Mouse (Mus musculus): ENCODE results near the gene Btaf1. TPM values are rescaled to one million over a fixed set of nuclear protein-coding genes. Genes with fewer than 3 reads are reported as not detected.

Gene Btaf1
- total and polyA plus RNA-seq, 3 experiments, result 2.7 to 13.5 (median 12.4) TPM

DNA sequence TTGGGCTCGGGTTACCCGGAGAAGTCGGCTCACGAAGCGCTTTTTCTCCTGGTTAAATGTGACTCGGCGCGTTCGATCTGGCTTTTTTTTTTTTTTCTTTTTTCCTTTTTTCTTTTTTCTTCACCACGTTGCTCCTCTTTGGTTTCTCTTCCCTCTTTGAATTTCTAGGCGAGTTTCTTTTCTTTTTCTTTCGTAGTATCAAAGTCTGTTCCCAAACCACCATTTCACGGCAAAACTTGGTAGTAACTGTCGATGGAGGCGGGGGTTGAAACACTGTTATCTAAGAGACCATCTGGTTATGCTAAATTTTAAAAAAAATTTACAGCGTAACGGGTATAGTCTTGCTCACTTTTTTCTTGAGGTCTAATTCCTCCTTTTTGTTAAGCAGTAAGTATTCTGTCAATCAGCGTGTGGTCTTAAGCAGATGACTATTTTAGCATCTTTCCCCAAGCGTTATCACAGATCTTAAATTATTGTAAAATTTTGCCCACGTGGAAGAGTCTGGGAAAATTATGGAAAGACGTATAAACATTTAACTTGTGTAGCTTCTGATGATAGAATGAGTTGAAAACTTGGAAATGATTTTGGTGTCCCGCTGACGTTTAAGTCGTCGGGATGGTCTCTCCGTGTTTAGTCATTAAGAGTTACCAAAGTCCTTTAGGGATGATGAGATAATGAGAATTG, 816 bp downstream of the Btaf1 start:
- Histone ChIP-seq H3K4me3 (peak overlapping the region; percentile 60), H3K27ac (peak overlapping the region; percentile 97), H3K79me2 (replicated peaks; ENCODE audit: control insufficient read depth, insufficient read depth, low read length) (peaks cover 1% of the 10 kb centered on the region; the same call in 1 of the 2 replicates), H3K36me3 (ENCODE audit: control insufficient read depth, insufficient read depth, low read length) (peaks cover 8% of the 10 kb centered on the region), H3K9ac (ENCODE audit: low read depth, low read length) (peak overlapping the region; percentile 92), H3K4me1 (ENCODE audit: control insufficient read depth, insufficient read depth, low read length) (peaks cover 2% of the 10 kb centered on the region), H3K27me3 (ENCODE audit: control insufficient read depth, insufficient read depth, low read length) (no peaks in the 10 kb centered on the region)
- no peak for DNase-seq
- TF ChIP-seq EP300 (IDR thresholded peaks at IDR 0.05; ENCODE audit: insufficient read depth, low read depth, low read length) (no peak), CTCF (IDR thresholded peaks at IDR 0.05) (no peak), POLR2A (IDR thresholded peaks at IDR 0.05; ENCODE audit: insufficient read depth, low read depth, low read length) (no peak)
- intact Hi-C loops (cut with DNase I), result loop anchor here (5.0 to 10.0 kb wide), 2 partner anchors 89 to 322 kb away; no protein-coding TSS in a partner anchor
- 1% methylated on average over 26 of the region's 26 CpGs for WGBS

DNA sequence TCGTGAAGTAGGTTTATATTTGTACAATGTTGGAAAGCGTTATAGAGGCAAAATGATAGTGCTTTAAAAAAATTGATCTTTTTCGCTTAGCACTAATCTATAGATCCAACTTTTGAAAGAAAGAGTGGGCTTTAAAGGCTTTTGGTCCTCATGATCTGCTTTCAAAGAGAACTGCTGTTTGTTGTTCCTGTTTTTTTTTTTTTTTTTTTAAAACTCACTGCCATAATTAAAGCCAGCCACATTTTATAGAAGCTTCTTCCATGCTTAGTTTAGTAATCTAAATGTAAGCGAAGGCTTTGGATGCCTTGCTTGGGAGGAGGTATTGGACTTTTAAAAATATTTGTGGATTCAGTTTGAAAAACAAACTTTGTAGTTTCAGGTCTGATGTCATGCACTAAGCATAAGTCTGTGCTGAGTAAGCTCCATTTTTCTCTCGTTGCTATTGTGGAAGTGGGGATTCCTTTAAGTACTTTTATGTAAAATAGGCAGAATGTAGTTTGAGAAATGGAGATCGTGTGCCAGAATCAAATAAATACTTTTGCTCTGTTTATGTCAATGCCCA, 2.0 kb downstream of the Btaf1 start:
- Histone ChIP-seq H3K27ac (no peak overlapping the region; the same call in 1 of the 2 replicates), H3K27me3 (ENCODE audit: control insufficient read depth, insufficient read depth, low read length) (no peaks in the 10 kb centered on the region), H3K4me3 (no peak overlapping the region), H3K4me1 (ENCODE audit: control insufficient read depth, insufficient read depth, low read length) (peaks cover 2% of the 10 kb centered on the region), H3K36me3 (ENCODE audit: control insufficient read depth, insufficient read depth, low read length) (peaks cover 8% of the 10 kb centered on the region), H3K79me2 (replicated peaks; ENCODE audit: control insufficient read depth, insufficient read depth, low read length) (peaks cover 1% of the 10 kb centered on the region; the same call in 1 of the 2 replicates), H3K9ac (ENCODE audit: low read depth, low read length) (no peak overlapping the region)
- WGBS, result 70% methylated on average over 6 of the region's 6 CpGs
- TF ChIP-seq EP300 (IDR thresholded peaks at IDR 0.05; ENCODE audit: insufficient read depth, low read depth, low read length) (no peak), POLR2A (IDR thresholded peaks at IDR 0.05; ENCODE audit: insufficient read depth, low read depth, low read length) (no peak), CTCF (IDR thresholded peaks at IDR 0.05) (no peak)
- no peak for DNase-seq
- intact Hi-C loops (cut with DNase I), result loop anchor here (5.0 to 10.0 kb wide), 2 partner anchors 91 to 323 kb away; no protein-coding TSS in a partner anchor

DNA sequence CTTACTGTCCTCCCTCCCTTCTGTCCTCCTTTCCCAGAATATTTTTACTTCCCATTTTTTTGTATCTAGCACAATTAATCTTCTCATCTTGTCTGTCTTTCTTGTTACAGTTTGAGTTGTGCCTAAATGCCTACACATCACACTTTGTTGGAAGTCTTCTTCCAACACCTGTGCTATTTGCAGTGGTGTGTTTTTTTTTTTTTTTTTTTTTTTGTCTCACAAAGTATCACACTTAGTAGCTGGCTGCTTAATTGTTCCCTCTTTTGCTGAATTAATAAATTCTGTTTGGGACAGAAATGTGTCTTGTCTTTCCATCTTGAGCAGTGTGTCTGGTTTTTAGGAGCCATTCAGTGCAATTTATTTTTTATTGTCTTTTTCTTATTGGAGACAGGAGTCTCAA, 3.9 kb downstream of the Btaf1 start:
- Histone ChIP-seq H3K9ac (ENCODE audit: low read depth, low read length) (no peak overlapping the region), H3K4me3 (no peak overlapping the region), H3K27ac (no peak overlapping the region), H3K27me3 (ENCODE audit: control insufficient read depth, insufficient read depth, low read length) (no peaks in the 10 kb centered on the region), H3K79me2 (replicated peaks; ENCODE audit: control insufficient read depth, insufficient read depth, low read length) (peaks cover 3% of the 10 kb centered on the region; the same call in 1 of the 2 replicates), H3K4me1 (ENCODE audit: control insufficient read depth, insufficient read depth, low read length) (peaks cover 2% of the 10 kb centered on the region), H3K36me3 (ENCODE audit: control insufficient read depth, insufficient read depth, low read length) (peaks cover 8% of the 10 kb centered on the region)
- no peak for TF ChIP-seq POLR2A (IDR thresholded peaks at IDR 0.05; ENCODE audit: insufficient read depth, low read depth, low read length)
- TF ChIP-seq CTCF (IDR thresholded peaks at IDR 0.05), result no peak
- TF ChIP-seq EP300 (IDR thresholded peaks at IDR 0.05; ENCODE audit: insufficient read depth, low read depth, low read length), result no peak
- intact Hi-C loops (cut with DNase I), result loop anchor here (5.0 to 10.0 kb wide), 2 partner anchors 93 to 325 kb away; no protein-coding TSS in a partner anchor
- DNase-seq, result no peak

DNA sequence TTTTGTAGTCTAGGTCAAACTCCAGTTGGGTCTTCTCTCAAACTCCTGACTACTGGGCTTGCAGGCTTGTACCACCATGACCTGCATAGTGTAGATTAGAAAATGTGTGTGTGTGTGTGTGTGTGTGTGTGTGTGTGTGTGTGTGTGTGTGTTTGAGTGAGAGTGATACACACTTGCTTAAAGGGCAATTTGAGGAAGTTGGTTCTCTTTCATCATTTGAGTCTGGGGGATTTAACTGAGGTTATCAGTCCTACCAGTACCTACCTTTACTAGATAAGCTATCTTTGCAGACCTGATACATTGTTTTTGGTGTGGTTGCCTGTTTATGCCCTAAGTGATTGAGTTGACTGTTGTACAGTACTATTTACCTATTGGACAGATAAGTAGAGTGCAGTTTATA, 6.2 kb downstream of the Btaf1 start:
- no peak overlapping the region for H3K27ac ChIP-seq
- DNase-seq, result no peak
- H3K4me1 ChIP-seq (ENCODE audit: control insufficient read depth, insufficient read depth, low read length), result no peaks in the 10 kb centered on the region; the same call in 1 of the 2 replicates
- no peak overlapping the region for H3K9ac ChIP-seq (ENCODE audit: low read depth, low read length)
- intact Hi-C loops (cut with DNase I), result no loop called here
- peaks cover 4% of the 10 kb centered on the region for H3K36me3 ChIP-seq (ENCODE audit: control insufficient read depth, insufficient read depth, low read length)
- peaks cover 6% of the 10 kb centered on the region; the same call in 1 of the 2 replicates for H3K79me2 ChIP-seq (replicated peaks; ENCODE audit: control insufficient read depth, insufficient read depth, low read length)
- H3K4me3 ChIP-seq, result no peak overlapping the region
- H3K27me3 ChIP-seq (ENCODE audit: control insufficient read depth, insufficient read depth, low read length), result no peaks in the 10 kb centered on the region
- TF ChIP-seq POLR2A (IDR thresholded peaks at IDR 0.05; ENCODE audit: insufficient read depth, low read depth, low read length) (no peak), CTCF (IDR thresholded peaks at IDR 0.05) (no peak), EP300 (IDR thresholded peaks at IDR 0.05; ENCODE audit: insufficient read depth, low read depth, low read length) (no peak)

DNA sequence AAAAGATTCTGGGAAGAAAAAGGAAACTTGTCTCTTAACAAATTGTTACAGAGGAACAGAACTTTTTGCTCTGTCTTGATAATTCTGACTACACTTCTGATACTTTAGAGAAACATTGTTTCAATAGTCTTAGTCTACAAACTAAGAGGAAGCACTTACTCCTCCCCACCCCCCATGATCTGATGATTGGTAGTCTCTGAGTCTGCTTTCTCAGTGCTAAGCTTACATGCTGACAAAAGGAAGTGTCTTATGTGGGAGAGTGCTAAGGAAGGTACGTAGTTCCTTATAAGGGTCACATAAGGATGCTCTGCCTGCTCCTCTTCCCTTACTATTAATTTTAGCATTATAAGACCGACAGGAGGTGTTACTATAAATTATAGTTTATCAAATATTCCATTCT, 6.7 kb downstream of the Btaf1 start:
- peaks cover 6% of the 10 kb centered on the region; the same call in 1 of the 2 replicates for H3K79me2 ChIP-seq (replicated peaks; ENCODE audit: control insufficient read depth, insufficient read depth, low read length)
- peaks cover under 1% of the 10 kb centered on the region for H3K36me3 ChIP-seq (ENCODE audit: control insufficient read depth, insufficient read depth, low read length)
- no peaks in the 10 kb centered on the region; the same call in 1 of the 2 replicates for H3K4me1 ChIP-seq (ENCODE audit: control insufficient read depth, insufficient read depth, low read length)
- H3K4me3 ChIP-seq, result no peak overlapping the region
- no peaks in the 10 kb centered on the region for H3K27me3 ChIP-seq (ENCODE audit: control insufficient read depth, insufficient read depth, low read length)
- intact Hi-C loops (cut with DNase I), result no loop called here
- no peak for DNase-seq
- H3K9ac ChIP-seq (ENCODE audit: low read depth, low read length), result no peak overlapping the region
- WGBS, result 56% methylated on average over 2 of the region's 2 CpGs
- no peak for TF ChIP-seq CTCF (IDR thresholded peaks at IDR 0.05)
- TF ChIP-seq EP300 (IDR thresholded peaks at IDR 0.05; ENCODE audit: insufficient read depth, low read depth, low read length), result no peak
- no peak for TF ChIP-seq POLR2A (IDR thresholded peaks at IDR 0.05; ENCODE audit: insufficient read depth, low read depth, low read length)
- H3K27ac ChIP-seq, result no peak overlapping the region

DNA sequence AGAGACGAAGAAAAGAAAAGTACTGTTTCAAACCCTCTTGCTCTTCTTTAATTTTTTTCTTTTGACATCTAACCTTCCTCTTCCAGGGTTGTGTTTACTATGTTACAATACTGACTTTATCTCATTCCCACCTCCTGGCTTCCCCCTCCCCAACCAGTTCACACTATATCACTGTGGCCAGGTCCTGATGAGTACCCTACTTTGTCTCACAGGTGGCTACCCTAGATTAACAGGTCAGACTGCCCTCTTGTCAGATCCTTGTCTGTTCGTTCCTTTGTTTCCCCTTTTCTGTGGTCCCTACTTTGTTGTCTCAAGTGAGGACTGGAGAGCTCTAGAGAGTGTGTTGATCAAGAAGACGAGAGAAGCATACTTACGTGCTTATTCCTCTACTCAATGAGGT, 10.4 kb downstream of the Btaf1 start:
- DNase-seq, result no peak
- Histone ChIP-seq H3K4me1 (ENCODE audit: control insufficient read depth, insufficient read depth, low read length) (peaks cover 2% of the 10 kb centered on the region), H3K27me3 (ENCODE audit: control insufficient read depth, insufficient read depth, low read length) (no peaks in the 10 kb centered on the region), H3K36me3 (ENCODE audit: control insufficient read depth, insufficient read depth, low read length) (no peaks in the 10 kb centered on the region; the same call in 1 of the 2 replicates), H3K79me2 (replicated peaks; ENCODE audit: control insufficient read depth, insufficient read depth, low read length) (peaks cover 9% of the 10 kb centered on the region; the same call in 1 of the 2 replicates), H3K27ac (no peak overlapping the region), H3K4me3 (no peak overlapping the region), H3K9ac (ENCODE audit: low read depth, low read length) (no peak overlapping the region)
- intact Hi-C loops (cut with DNase I), result no loop called here
- TF ChIP-seq POLR2A (IDR thresholded peaks at IDR 0.05; ENCODE audit: insufficient read depth, low read depth, low read length), result no peak
- TF ChIP-seq CTCF (IDR thresholded peaks at IDR 0.05), result no peak
- TF ChIP-seq EP300 (IDR thresholded peaks at IDR 0.05; ENCODE audit: insufficient read depth, low read depth, low read length), result no peak
- WGBS, result 86% methylated on average over 4 of the region's 4 CpGs
